Mouse (Mus musculus) cerebellum, adult 11 months (tissue): ENCODE measurements around the gene Zfp365.
A peak's percentile ranks its signal among the peaks of the same experiment; 100 is the strongest.

Experiments
- DNase-seq: peaks from one replicate; pipeline ENCODE4 v3.0.0; 2022

The Zfp365 gene

GRCm38 (mm10) chr10:67901179-67901578, 11.3 kb downstream of the Zfp365 start:
- DNase-seq = no peak

- no peak for DNase-seq
Measured at GRCm38 (mm10) chr10:67898949-67899675, 13.3 kb downstream of the Zfp365 start.

GRCm38 (mm10) chr10:67898355-67898935, 14.0 kb downstream of the Zfp365 start:
- no peak for DNase-seq

- DNase-seq = no peak
Measured at GRCm38 (mm10) chr10:67897281-67897680, 15.2 kb downstream of the Zfp365 start.

GRCm38 (mm10) chr10:67894683-67895082, 17.8 kb downstream of the Zfp365 start:
- no peak for DNase-seq

- peak; percentile 19 for DNase-seq
Measured at GRCm38 (mm10) chr10:67894059-67894458, 18.4 kb downstream of the Zfp365 start.

- DNase-seq = peak; percentile 13
Measured at GRCm38 (mm10) chr10:67893226-67893625, 19.2 kb downstream of the Zfp365 start.

GRCm38 (mm10) chr10:67891126-67891525, 21.3 kb downstream of the Zfp365 start:
- DNase-seq = no peak

GRCm38 (mm10) chr10:67887971-67888370, 24.5 kb downstream of the Zfp365 start:
- no peak for DNase-seq

GRCm38 (mm10) chr10:67880692-67881091, 31.8 kb downstream of the Zfp365 start:
- no peak for DNase-seq

GRCm38 (mm10) chr10:67871811-67872210, 40.7 kb downstream of the Zfp365 start:
- peak; percentile 41 for DNase-seq

- no peak for DNase-seq
Measured at GRCm38 (mm10) chr10:67868234-67868633, 44.2 kb downstream of the Zfp365 start.

GRCm38 (mm10) chr10:67865841-67866240, 46.6 kb downstream of the Zfp365 start:
- no peak for DNase-seq

- no peak for DNase-seq
Measured at GRCm38 (mm10) chr10:67865063-67865462, 47.4 kb downstream of the Zfp365 start.

- DNase-seq = no peak
Measured at GRCm38 (mm10) chr10:67862331-67862730, 50.1 kb downstream of the Zfp365 start.

- DNase-seq = peak; percentile 39
Measured at GRCm38 (mm10) chr10:67858878-67859277, 53.6 kb downstream of the Zfp365 start.

- DNase-seq = no peak
Measured at GRCm38 (mm10) chr10:67857561-67857906, 54.9 kb downstream of the Zfp365 start.

- no peak for DNase-seq
Measured at GRCm38 (mm10) chr10:67856791-67857560, 55.5 kb downstream of the Zfp365 start.

GRCm38 (mm10) chr10:67855760-67856159, 56.7 kb downstream of the Zfp365 start:
- DNase-seq = no peak

GRCm38 (mm10) chr10:67852411-67852810, 60.1 kb downstream of the Zfp365 start:
- no peak for DNase-seq

GRCm38 (mm10) chr10:67851079-67851478, 61.4 kb downstream of the Zfp365 start:
- no peak for DNase-seq

- no peak for DNase-seq
Measured at GRCm38 (mm10) chr10:67846016-67846650, 66.3 kb downstream of the Zfp365 start.

GRCm38 (mm10) chr10:67841596-67841995, 70.9 kb downstream of the Zfp365 start:
- DNase-seq = no peak
